Mouse (Mus musculus) liver, adult 10 weeks (tissue): ENCODE results near the gene Ccdc159. TPM values are rescaled to one million over a fixed set of nuclear protein-coding genes. Genes with fewer than 3 reads are reported as not detected.

Experiments
- polyA plus RNA-seq: library from polyadenylated mRNA; stranded (reverse); fragments of 350-450 nt; fragmentation: Illumina TruSeq; extraction: RNeasy Lipid Tissue Mini Kit (QIAGEN cat#74804); gene quantifications from one replicate; pipeline ENCODE4 v1.2.3, GENCODE M21; 2014; ENCODE audit warnings: low read depth, low replicate concordance

Gene Ccdc159
- polyA plus RNA-seq = 1.5 TPM

GRCm38 (mm10) chr9:21927208-21927753 is at the start of gene Ccdc159, which contains the start of gene Tmem205:
TSS of gene Ccdc159 (plus strand) at chr9:21927471.
TSS of gene Tmem205 (minus strand) at chr9:21927556.

GRCm38 (mm10) chr9:21918035-21918592 is 9.2 kb upstream of the Ccdc159 start, which contains the start of gene Rab3d:
TSS of gene Rab3d (minus strand) at chr9:21918192.

DNA sequence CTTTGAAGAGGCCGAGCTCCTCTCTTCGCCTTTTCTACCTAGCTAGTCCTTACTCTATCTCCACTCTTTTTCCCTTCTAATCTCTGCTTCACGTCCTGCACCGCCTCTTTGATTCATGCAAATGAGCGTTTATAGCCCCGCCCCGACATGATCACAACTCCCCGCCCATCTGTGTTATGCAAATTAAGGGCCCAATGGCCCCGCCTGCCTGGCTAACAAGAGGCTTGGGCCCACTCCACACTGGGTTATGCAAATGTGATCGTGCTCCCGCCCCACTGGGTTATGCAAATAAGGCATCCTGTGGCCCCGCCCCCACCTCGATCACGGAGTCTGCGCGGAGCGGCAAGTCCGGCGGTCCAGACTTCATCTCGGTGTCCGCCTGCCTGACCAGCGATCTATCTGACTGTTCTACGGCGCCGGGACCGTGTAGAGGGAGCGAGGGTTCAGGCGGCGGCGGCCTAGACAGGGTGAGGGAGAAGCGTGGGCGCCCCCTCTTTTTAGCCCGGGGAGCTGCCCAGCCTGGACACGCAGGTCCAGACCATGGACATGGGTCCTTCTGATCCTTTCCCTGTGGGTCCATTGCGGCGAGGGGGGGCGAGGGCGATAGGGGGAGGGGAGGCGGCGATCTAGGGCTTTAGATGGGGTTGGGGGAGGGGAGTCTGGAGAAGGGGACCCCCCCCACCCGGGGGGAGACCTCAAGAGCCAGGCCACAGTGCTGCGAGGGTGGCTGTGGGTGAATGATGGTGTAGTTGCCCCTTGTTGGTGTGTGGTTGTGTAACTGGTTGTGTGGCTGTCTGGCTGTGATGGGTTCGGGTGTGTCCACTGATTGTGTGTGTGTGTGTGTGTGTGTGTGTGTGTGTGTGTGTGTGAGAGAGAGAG is 9.7 kb downstream of the Ccdc159 start, which contains the start of gene Plppr2:
Plppr2 (plus strand) TSS at position 342 of the 879 bp plus-strand sequence.

DNA sequence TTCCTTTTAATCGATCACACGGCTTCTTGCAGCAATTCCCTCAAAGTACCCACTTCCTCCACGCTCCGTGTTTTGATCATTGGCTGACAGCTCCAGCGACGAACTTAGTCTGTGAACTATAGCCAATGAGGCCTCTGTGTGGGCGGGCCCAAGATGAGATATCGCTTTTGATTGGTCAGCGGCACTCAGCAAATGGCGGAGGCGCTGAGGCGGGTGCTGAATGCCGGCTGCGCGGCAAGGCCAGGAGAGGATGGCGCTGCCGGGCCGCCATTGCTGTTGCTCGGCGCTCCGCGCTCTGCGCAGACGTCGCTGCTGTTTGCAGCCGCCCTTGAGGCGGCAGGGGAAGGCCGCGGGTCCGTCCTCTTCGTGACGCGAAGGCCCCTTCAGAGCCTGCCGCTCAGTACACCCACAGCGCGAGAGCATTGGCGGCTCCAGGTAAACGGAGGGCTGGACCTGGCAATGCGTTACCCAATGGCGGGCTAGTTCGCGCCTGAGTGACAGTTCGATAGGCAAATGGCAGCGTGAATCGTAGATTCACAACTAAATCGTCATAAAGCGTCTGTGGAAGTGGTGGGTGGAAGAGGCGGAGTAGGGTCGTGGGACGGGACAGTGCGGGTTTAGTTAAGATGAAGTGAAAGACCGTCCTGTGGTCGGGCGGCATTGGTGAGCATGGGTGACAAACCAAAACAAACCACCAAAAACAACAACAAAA is 28.5 kb downstream of the Ccdc159 start, which contains the start of gene Swsap1:
Swsap1 (plus strand) TSS at position 186 of the 712 bp plus-strand sequence.

GRCm38 (mm10) chr9:21963417-21963816 is 36.1 kb downstream of the Ccdc159 start, which contains the start of gene Epor:
TSS of gene Epor (minus strand) at chr9:21963506.

Other genes with a start within 250 kb of the Ccdc159 start
- 43.0 TPM for gene Ldlr, start 204.0 kb upstream of the Ccdc159 start, polyA plus RNA-seq
- 6.4 TPM for gene Spc24, start 167.2 kb upstream of the Ccdc159 start, polyA plus RNA-seq
- 7.5 TPM for gene Kank2, start 128.7 kb upstream of the Ccdc159 start, polyA plus RNA-seq
- not detected for gene Angptl8, start 92.0 kb upstream of the Ccdc159 start, polyA plus RNA-seq
- gene Dock6, start 74.8 kb upstream of the Ccdc159 start, polyA plus RNA-seq = 3.8 TPM
- gene Rab3d, start 9.3 kb upstream of the Ccdc159 start, polyA plus RNA-seq = 1.7 TPM
- gene Tmem205, start 85 bp downstream of the Ccdc159 start, polyA plus RNA-seq = 32.3 TPM
- 0.32 TPM for gene Plppr2, start 9.6 kb downstream of the Ccdc159 start, polyA plus RNA-seq
- gene Swsap1, start 28.3 kb downstream of the Ccdc159 start, polyA plus RNA-seq = 3.7 TPM
- gene Epor, start 36.0 kb downstream of the Ccdc159 start, polyA plus RNA-seq = not detected
- gene Rgl3, start 62.0 kb downstream of the Ccdc159 start, polyA plus RNA-seq = 3.0 TPM
- gene Ccdc151, start 75.2 kb downstream of the Ccdc159 start, polyA plus RNA-seq = not detected
- gene Prkcsh, start 75.3 kb downstream of the Ccdc159 start, polyA plus RNA-seq = 9.6 TPM
- not detected for gene Elavl3, start 124.6 kb downstream of the Ccdc159 start, polyA plus RNA-seq
- gene Gm49318, start 143.8 kb downstream of the Ccdc159 start, polyA plus RNA-seq = not detected
- gene Zfp653, start 143.9 kb downstream of the Ccdc159 start, polyA plus RNA-seq = 0.16 TPM
- 8.2 TPM for gene Ecsit, start 158.0 kb downstream of the Ccdc159 start, polyA plus RNA-seq
- gene Cnn1, start 171.7 kb downstream of the Ccdc159 start, polyA plus RNA-seq = 0.50 TPM
- gene Elof1, start 189.7 kb downstream of the Ccdc159 start, polyA plus RNA-seq = 9.1 TPM
- gene Acp5, start 208.2 kb downstream of the Ccdc159 start, polyA plus RNA-seq = 14.5 TPM
- 5.8 TPM for gene Pigyl, start 229.4 kb downstream of the Ccdc159 start, polyA plus RNA-seq